Mouse (Mus musculus) G1E (cell line): Measurements from ENCODE around the gene Gm5148. TPM values are rescaled to one million over a fixed set of nuclear protein-coding genes. Genes with fewer than 3 reads are reported as not detected.

Experiments
- ATAC-seq: 2 replicates; pipeline ENCODE4 v1.8.0; 2016; ENCODE audit warnings: mild to moderate bottlenecking; ENCODE audit not compliant: insufficient number of reproducible peaks, poor library complexity, low FRiP score, severe bottlenecking; ENCODE audit errors: extremely low read depth
- DNase-seq: peaks from one replicate; pipeline ENCODE4 v3.0.0; 2012; ENCODE audit warnings: low spot score
- H3K27me3 ChIP-seq: 2 replicates; pipeline ENCODE4 v1.6.1; 2012; ENCODE audit warnings: mild to moderate bottlenecking, low read length, inconsistent platforms; ENCODE audit not compliant: insufficient read depth
- H3K36me3 ChIP-seq: replicated peaks from 2 replicates; pipeline ENCODE3; 2012; ENCODE audit warnings: mild to moderate bottlenecking, inconsistent platforms
- H3K4me1 ChIP-seq: 2 replicates; pipeline ENCODE4 v1.6.1; 2012; ENCODE audit warnings: low read depth, low read length, inconsistent platforms, mixed read lengths; ENCODE audit not compliant: insufficient read depth
- H3K4me3 ChIP-seq: 2 replicates; pipeline ENCODE4 v1.5.1; 2012; ENCODE audit warnings: low read depth, mild to moderate bottlenecking, inconsistent platforms, low read length, moderate library complexity, mixed read lengths
- H3K9me3 ChIP-seq: replicated peaks from 2 replicates; pipeline ENCODE4 v1.6.1; 2012; ENCODE audit warnings: inconsistent platforms
- CTCF ChIP-seq: IDR thresholded peaks from 2 replicates; pipeline ENCODE4 v1.5.1; 2012; ENCODE audit warnings: low read depth, low read length, inconsistent platforms, mixed read lengths
- GATA1 ChIP-seq: IDR thresholded peaks from 2 replicates; pipeline ENCODE4 v1.6.1; 2012; ENCODE audit warnings: borderline replicate concordance, low read length, inconsistent platforms, mixed read lengths
- GATA2 ChIP-seq: IDR thresholded peaks from 2 replicates; pipeline ENCODE4 v1.6.1; 2012; ENCODE audit warnings: low read depth, low read length, inconsistent platforms, borderline replicate concordance
- POLR2AphosphoS5 ChIP-seq: IDR thresholded peaks from 2 replicates; pipeline ENCODE4 v1.6.1; 2012; ENCODE audit warnings: low read depth, low read length, inconsistent platforms; ENCODE audit not compliant: insufficient replicate concordance
- TAL1 ChIP-seq: conservative IDR thresholded peaks from 2 replicates; pipeline ENCODE4 v1.6.1; 2012; ENCODE audit warnings: low read depth, low read length, inconsistent platforms, mixed read lengths
- polyA plus RNA-seq: library from polyadenylated mRNA; stranded (reverse); fragments of >175 nt; gene quantifications from 2 replicates; pipeline ENCODE4 v1.2.3, GENCODE M21; 2012
- total RNA-seq, 2 experiments: library from RNA; stranded (forward) in 1 of 2; stranded (reverse) in 1 of 2; fragments of 200-1000 nt in 1 of 2; fragments of >200 nt in 1 of 2; fragmentation: Nextera tagmentation in 1 of 2; gene quantifications; 2 replicates each; pipeline ENCODE4 v1.2.3; 2014 to 2017

The Gm5148 gene
- total and polyA plus RNA-seq, 3 experiments = 0.13 to 19.8 TPM; not detected in 1

GRCm38 (mm10) chr3:37723061-37723521, 1.2 kb downstream of the Gm5148 start:
- ATAC-seq = no peak
- H3K4me3 ChIP-seq = no peak overlapping the region
- TF ChIP-seq GATA2 (no peak), TAL1 (no peak), GATA1 (no peak), POLR2AphosphoS5 (no peak), CTCF (no peak)
- peaks cover 33% of the 10 kb centered on the region for H3K4me1 ChIP-seq
- H3K36me3 ChIP-seq = no peaks in the 10 kb centered on the region
- no peaks in the 10 kb centered on the region for H3K9me3 ChIP-seq
- peaks cover 56% of the 10 kb centered on the region for H3K27me3 ChIP-seq
- no peak for DNase-seq

- Histone ChIP-seq H3K4me1 (peaks cover 28% of the 10 kb centered on the region), H3K4me3 (no peak overlapping the region), H3K36me3 (no peaks in the 10 kb centered on the region), H3K27me3 (peaks cover 56% of the 10 kb centered on the region), H3K9me3 (no peaks in the 10 kb centered on the region)
- ATAC-seq = no peak
- DNase-seq = no peak
- TF ChIP-seq GATA2 = no peak
- TF ChIP-seq GATA1 = no peak
- TF ChIP-seq CTCF = no peak
- no peak for TF ChIP-seq POLR2AphosphoS5
- TF ChIP-seq TAL1 = no peak
Observed at GRCm38 (mm10) chr3:37722487-37723060, 1.7 kb downstream of the Gm5148 start.

GRCm38 (mm10) chr3:37716992-37717391, 7.3 kb downstream of the Gm5148 start:
- Histone ChIP-seq H3K4me3 (no peak overlapping the region), H3K9me3 (no peaks in the 10 kb centered on the region), H3K36me3 (no peaks in the 10 kb centered on the region), H3K27me3 (peaks cover 27% of the 10 kb centered on the region), H3K4me1 (peaks cover 4% of the 10 kb centered on the region; the same call in 1 of the 2 replicates)
- TF ChIP-seq CTCF = no peak
- TF ChIP-seq GATA2 = no peak
- no peak for TF ChIP-seq TAL1
- no peak for TF ChIP-seq POLR2AphosphoS5
- no peak for TF ChIP-seq GATA1
- DNase-seq = no peak
- ATAC-seq = no peak

GRCm38 (mm10) chr3:37715734-37716133, 8.6 kb downstream of the Gm5148 start:
- no peak for TF ChIP-seq GATA1
- TF ChIP-seq POLR2AphosphoS5 = no peak
- TF ChIP-seq CTCF = no peak
- TF ChIP-seq TAL1 = no peak
- no peak for TF ChIP-seq GATA2
- H3K9me3 ChIP-seq = no peaks in the 10 kb centered on the region
- H3K4me1 ChIP-seq = peaks cover 4% of the 10 kb centered on the region; the same call in 1 of the 2 replicates
- H3K36me3 ChIP-seq = no peaks in the 10 kb centered on the region
- no peak overlapping the region for H3K4me3 ChIP-seq
- peaks cover 26% of the 10 kb centered on the region for H3K27me3 ChIP-seq
- ATAC-seq (no peak), DNase-seq (no peak)

GRCm38 (mm10) chr3:37712501-37712900, 11.8 kb downstream of the Gm5148 start:
- TF ChIP-seq GATA2 (no peak), GATA1 (no peak), CTCF (no peak), POLR2AphosphoS5 (no peak), TAL1 (no peak)
- DNase-seq (no peak), ATAC-seq (no peak)
- Histone ChIP-seq H3K9me3 (no peaks in the 10 kb centered on the region), H3K4me3 (no peak overlapping the region), H3K27me3 (peaks cover 35% of the 10 kb centered on the region), H3K36me3 (no peaks in the 10 kb centered on the region), H3K4me1 (no peaks in the 10 kb centered on the region)

- H3K4me1 ChIP-seq = no peaks in the 10 kb centered on the region
- no peaks in the 10 kb centered on the region for H3K9me3 ChIP-seq
- DNase-seq = no peak
- TF ChIP-seq GATA1 (no peak), CTCF (no peak), TAL1 (no peak), POLR2AphosphoS5 (no peak), GATA2 (no peak)
- H3K4me3 ChIP-seq = no peak overlapping the region
- ATAC-seq = no peak
- H3K27me3 ChIP-seq = peaks cover 35% of the 10 kb centered on the region
- H3K36me3 ChIP-seq = no peaks in the 10 kb centered on the region
Observed at GRCm38 (mm10) chr3:37711639-37712038, 12.7 kb downstream of the Gm5148 start.
